Mouse (Mus musculus) cerebellum, adult 9-11 months (tissue): ENCODE data around the gene Vmn1r2.
"Not testable (repeated sequence)": the region's sequence is repeated elsewhere in the genome, so short reads cannot be mapped to it uniquely, and the experiment has no call there.

ENCODE experiments used
- DNase-seq: peaks from one replicate; pipeline ENCODE4 v3.0.0; 2022

Gene Vmn1r2

DNA sequence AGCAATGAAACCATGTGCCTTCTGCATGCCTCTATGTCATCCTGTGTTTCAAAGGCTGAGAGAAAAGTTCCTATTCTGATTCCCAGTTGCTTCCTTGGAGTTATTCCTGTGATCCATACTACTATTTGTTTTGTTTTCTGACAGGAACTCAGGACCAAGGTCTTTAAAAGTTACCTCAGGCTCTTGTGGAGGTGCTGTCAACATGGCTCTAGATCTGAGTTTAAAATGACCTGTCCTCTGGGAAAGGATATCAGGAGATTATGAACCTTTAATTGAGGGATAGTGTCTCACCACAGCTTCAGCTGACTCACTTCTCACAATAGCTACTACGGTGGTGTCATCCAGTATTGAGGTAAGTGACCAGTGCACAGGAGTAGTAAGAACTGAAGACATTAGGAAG, at the start of gene Vmn1r2:
TSS of gene Vmn1r2 (plus strand) at position 301 of the 400 bp plus-strand sequence.
- not testable (repeated sequence) for DNase-seq

DNA sequence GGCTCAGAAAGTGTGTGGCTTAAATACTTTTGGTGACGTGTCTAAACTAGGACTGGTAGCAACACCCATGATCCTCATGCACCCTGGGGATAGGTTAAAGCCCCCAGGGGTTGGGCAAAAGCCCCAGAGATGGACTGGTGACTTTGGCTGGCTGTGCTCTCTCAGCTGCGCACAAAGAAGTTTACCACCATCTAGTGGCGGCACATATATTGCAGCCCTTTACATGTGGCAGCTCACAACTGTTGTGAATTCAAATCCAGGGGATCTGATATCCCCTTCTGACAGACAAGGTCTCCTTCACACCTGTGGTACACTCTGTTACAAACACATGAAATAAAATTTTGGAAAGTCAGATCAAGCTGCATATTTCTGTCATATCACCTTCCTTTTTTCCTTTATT, 19.2 kb upstream of the Vmn1r2 start:
- DNase-seq: not testable (repeated sequence)

DNA sequence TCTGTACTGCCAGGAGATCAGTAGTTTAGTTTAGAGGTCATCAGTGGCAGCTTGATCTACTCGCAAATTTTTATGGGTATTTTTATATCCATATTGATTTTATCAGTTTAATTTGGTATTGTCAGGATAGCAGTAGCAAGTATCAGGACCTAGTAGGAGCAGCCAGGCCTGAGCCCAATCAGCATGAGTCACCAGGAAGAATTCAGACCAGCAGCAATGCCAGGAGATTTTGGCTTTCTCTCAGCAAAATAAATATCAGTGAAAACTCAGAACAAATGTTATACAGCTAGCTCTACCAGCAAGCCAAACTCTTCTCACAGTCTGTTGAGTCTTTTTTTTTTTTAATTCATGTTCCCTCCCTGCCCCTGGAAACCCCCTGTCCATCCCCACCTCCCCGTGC, 13.8 kb upstream of the Vmn1r2 start:
- DNase-seq: not testable (repeated sequence)

DNA sequence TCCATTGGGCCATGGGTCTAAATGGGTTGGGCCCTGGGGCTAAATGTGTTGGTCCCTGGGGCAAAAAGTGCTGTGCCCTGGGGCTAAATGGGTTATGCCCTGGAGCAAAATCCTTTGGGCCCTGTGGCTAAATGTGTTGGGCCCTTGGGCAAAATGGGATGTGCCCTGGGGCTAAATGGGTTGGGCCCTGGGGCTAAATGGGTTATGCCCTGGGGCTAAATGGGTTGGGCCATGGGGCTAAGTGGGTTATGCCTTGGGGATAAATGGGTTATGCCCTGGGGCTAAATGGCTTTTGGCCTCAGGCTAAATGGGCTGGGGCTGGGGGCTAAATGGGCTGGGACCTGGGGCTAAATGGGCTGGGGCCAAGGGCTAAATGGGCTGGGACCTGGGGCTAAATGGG, 2.7 kb upstream of the Vmn1r2 start:
- not testable (repeated sequence) for DNase-seq

DNA sequence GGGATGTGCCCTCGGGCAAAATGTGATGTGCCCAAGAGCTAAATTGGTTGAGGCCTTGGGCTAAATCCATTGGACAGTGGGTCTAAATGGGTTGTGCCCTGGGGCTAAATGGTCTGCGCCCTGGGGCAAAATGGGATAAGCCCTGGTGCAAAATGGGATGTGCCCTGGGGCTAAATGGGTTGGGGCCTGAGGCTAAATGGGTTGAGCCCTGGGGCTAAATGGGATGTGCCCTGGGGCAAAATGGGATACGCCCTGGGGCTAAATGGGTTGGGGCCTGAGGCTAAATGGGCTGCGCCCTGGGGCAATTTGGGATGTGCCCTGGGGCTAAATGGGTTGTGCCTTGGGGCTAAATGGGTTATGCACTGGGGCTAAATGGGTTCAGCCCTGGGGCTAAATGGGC, 2.1 kb upstream of the Vmn1r2 start:
- DNase-seq: no peak

DNA sequence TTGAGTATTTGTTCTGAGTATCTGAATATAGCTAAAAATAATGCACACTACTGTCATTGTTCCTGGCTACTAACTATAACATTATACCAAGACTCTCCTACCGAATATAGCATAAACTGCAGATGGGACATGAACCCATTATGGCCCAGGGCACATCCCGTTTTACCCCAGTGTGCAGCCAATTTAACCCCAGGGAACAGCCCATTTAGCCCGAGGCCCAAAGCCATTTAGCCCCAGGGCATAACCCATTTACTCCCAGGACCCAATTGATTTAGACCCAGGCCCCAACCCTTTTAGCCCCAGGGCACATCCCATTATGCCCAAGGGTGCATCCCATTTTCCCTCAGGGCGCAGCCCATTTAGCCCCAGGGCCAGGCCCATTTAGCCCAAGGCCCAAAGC, 7.5 kb downstream of the Vmn1r2 start:
- DNase-seq: not testable (repeated sequence)

DNA sequence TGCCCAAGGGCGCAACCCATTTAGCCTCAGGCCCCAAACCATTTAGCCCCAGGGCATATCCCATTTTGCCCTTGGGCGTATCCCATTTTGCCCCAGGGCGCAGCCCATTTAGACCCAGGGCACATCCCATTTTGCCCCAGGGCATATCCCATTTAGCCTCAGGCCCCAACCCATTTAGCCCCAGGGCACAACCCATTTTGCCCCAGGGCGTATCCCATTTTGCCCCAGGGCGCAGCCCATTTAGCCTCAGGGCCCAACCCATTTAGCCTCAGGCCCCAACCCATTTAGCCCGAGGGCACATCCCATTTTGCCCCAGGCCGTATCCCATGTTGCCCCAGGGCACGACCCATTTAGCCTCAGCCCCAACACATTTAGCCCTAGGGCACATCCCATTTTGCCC, 8.6 kb downstream of the Vmn1r2 start:
- DNase-seq: not testable (repeated sequence)

DNA sequence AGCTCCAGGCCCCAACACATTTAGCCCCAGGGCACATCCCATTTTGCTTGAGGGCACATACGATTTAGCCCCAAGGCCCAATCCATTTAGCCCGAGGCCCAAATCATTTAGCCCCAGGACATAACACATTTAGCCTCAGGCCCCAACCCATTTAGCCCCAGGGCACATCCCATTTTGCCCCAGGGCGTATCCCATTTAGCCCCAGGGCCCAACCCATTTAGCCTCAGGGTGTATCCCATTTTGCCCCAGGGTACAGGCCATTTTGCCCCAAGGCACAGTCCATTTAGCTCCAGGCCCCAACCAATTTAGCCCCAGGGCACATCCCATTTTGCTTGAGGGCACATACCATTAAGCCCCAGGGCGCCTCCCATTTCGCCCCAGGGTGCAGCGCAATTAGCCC, 9.1 kb downstream of the Vmn1r2 start:
- DNase-seq: not testable (repeated sequence)

DNA sequence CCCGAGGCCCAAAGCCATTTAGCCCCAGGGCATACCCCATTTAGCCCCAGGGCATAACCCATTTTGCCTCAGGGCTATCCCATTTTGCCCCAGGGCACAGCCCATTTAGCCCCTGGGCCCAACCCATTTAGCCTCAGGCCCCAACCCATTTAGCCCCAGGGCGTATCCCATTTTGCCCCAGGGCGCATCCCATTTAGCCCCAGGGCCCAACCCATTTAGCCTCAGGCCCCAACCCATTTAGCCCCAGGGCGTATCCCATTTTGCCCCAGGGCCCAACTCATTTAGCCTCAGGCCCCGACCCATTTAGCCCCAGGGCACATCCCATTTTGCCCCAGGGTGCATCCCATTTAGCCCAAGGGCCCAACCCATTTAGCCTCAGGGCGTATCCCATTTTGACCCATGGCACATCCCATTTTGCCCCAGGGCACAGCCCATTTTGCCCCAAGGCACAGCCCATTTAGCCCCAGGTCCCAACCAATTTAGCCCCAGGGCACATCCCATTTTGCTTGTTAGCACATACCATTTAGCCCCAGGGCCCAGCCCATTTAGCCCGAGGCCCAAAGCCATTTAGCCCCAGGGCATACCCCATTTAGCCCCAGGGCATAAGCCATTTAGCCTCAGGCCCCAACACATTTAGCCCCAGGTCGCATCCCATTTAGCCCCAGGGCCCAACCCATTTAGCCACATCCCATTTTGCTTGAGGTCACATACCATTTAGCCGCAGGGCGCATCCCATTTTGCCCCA, 9.8 kb downstream of the Vmn1r2 start:
- not testable (repeated sequence) for DNase-seq

DNA sequence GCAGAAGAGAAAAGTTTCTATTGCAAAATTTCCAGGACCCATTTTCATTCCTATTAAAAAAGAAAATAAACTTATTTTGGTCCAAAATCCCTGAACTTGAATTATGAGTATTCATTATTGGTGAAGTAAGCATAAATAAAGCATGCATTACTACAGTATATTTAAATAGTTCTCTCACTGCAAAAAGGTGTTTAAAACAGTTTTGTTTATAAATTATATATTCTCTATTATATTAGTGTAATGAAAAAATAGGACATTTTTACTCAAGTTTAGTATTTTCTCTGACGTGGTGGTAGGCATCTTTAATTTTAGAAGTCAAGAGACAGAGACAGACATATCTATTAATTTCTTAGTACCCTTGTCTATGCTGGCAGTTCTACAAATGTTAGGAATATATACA, 18.1 kb downstream of the Vmn1r2 start, which contains the start of gene Vmn1r3:
TSS of gene Vmn1r3 (minus strand) at position 101 of the 400 bp plus-strand sequence.
- not testable (repeated sequence) for DNase-seq

DNA sequence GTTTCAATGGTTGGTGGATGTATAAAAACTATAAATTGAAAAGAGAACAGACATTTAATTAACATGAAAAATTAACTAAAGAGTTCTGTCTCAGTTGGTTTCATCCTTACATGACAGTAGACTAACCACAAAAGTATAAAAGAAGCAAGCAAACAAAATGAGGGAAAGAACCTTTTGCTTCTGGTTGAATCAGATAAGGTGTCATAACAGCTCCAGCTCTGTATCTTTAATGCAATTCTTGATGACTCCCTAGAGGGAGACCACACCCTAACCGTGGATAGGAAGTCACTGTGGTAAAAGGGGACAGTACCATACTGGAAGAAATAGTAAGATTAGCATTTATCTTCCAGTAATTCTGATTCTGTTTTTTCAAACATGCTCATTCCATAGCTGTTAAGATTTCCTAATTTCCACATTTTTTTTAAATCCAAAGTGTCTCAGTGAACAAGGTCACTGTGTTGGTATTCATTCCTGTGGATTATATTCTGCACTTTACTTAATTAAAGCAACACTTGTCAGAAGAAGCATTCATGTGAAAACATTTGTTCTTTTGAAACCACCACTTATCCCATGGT, 42.6 kb downstream of the Vmn1r2 start:
- DNase-seq: not testable (repeated sequence)

DNA sequence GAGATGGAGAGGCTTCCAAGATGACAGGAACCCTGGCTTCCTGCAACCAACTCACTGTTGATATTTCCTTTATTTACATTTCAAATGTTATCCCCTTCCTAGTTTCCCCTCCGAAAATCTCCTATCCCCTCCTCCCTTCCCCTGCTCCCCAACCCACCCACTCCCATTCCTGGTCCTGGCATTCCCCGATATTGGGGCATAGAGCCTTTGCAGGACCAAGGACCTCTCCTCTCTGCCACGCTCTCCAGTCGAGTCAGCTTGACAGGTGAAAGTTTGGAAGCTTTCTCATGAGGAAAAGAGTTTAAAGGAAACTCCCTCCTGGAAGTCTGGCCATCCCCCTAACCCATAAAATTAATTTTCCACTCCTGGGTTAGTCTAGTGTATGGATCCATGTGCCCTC, 46.2 kb downstream of the Vmn1r2 start:
- not testable (repeated sequence) for DNase-seq

DNA sequence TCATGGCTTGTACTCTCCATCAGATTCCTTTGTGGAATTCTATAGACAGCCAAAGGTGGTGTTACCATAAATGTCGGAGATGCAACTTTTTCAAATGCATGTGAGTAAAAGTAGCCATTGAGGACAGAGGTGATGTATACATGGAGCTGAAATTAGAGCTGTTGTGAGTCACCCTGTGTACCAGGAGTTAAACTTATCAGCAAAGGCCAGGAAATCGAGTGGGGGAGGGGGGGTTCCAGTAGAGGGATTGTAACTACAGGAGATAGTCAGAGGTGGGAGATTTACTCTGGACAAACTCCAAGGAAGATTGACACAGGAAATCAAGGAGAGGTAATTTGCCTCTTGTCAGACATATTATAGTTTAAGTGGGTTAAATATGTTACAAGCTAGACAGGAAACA, 49.3 kb downstream of the Vmn1r2 start:
- DNase-seq: not testable (repeated sequence)
